Mouse (Mus musculus): Measurements from ENCODE around the gene Slc16a10.

Gene Slc16a10

GRCm38 (mm10) chr10:40068595-40068994 is 73.5 kb downstream of the Slc16a10 start:
- no peak for DNase-seq (ENCODE audit: low spot score in 2 of 2)

- no peak for DNase-seq (ENCODE audit: low spot score in 2 of 2)
These were observed 74.5 kb downstream of the Slc16a10 start for GRCm38 (mm10) chr10:40067529-40067928.

DNA sequence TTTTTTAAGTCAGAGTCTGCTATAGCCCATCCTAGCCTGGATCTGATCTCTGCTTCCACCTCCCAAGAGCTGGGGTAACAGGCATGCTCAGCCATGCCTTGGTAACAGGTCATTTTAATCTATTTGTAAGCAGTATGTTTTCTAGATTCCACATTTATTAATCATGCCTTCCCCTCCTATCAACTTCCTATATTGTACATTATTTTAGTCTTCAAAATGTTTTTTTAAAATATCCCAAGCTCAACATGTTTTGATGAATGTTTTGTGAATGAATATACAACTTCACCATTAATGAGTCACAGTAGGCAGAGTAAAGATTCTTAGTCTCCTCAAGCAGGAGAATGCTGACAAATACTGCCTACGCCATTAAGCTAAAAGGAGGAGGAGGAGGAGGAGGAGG is 75.0 kb downstream of the Slc16a10 start:
- DNase-seq (ENCODE audit: low spot score in 2 of 2), result no peak

DNA sequence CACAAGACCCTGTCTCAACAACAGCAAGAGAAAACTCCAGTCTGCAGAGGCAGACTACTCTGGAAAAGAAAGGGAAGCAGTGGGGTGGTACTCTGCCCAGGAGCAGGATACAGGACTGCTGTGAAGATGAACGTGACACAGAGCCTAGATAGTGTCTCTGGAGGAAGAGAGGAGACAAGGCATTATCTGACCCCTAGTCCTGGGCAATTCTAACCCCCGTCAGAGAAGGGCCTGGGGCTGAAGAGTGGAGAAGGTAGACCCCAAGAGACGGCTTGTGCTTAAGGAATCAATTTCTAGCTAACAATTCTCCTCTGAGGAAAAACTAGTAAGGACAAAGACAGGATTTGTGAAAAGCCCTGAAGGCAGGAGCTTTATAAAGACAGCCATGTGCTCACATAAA is 76.7 kb downstream of the Slc16a10 start:
- DNase-seq (ENCODE audit: low spot score in 2 of 2), result no peak

DNA sequence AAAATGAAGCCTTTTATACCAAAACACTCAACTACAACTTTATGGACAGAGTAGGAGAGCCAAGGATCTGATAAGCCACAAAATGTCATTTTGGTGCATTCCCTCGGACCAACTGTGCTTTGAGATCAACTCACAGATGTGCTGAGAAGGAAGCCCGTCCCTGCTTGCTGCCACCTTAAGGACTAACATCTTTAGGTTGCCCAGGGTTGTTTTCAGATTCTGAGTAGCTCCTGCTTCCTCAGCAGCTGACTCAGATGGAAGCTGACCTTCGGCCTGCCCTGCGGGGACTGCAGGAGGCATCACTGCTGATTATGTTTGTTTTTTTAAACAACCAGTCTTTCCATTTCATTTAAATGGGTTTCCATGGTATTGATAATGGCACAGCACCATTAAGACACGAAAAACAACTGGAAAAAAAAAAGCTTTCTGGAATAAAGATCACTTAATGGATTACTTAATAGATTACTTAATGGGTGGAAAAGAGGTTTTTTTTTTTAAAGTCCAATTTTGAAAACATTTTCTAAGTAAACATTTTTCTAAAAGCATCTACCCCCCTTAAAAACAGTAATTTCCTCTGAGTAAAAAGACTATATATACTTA is 78.7 kb downstream of the Slc16a10 start:
- DNase-seq (ENCODE audit: low spot score in 2 of 2), result no peak

DNA sequence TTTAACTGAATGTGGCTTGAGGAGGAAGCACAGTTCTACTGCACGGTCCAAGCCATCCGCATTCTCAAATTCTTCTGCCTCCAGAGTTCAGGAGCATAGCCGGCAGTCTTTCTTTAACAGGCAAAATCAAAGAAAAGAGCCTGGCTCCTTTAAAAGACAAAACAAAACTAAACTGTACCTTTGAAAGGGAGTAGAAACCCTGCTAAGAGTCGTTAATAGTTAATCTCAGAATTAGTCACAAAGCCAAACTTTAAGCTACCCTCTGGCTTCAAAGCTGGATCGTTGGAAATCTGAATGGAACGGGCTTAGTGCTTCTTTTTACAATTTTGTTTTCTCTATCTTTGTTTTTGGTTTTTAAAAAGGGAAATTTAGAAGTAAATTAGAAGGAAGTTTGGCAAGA is 79.2 kb downstream of the Slc16a10 start:
- no peak for DNase-seq (ENCODE audit: low spot score in 2 of 2)

DNA sequence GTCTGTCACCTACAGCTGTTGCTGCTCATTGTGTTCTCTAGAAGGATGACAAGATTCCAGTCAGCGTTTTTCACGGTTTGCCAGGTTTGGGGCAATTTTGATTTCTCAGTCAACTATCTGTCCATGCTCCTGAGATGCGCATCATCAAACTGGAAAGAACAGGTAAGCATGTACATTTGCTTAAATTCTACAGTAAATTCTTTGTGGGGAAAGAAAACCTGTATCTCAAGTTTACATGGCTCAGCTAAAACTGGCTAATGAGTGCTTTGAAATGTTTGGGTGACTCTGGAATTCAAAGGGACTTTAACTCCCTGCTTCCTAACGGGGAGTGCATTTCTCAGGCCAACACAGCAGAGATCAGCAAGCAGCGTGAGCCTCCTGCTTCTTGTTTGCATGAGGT is 80.1 kb downstream of the Slc16a10 start:
- no peak for DNase-seq (ENCODE audit: low spot score in 2 of 2)

DNA sequence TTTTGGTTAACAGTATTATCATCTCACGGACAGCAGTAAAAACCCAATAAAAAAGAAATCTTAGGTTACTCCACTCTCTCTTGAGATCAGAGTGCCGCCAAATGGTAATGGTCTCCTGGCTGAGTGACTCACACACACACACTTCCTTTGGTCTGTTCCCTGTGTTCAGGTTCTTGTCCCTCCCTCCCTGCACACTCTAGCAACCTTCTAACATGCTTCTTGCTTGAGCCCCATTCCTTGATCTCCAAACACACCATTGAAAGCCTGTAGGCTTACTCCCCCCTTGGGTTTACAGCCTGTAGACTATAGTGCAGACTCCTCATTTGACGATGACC is 83.3 kb downstream of the Slc16a10 start:
- DNase-seq (ENCODE audit: low spot score in 2 of 2), result no peak

DNA sequence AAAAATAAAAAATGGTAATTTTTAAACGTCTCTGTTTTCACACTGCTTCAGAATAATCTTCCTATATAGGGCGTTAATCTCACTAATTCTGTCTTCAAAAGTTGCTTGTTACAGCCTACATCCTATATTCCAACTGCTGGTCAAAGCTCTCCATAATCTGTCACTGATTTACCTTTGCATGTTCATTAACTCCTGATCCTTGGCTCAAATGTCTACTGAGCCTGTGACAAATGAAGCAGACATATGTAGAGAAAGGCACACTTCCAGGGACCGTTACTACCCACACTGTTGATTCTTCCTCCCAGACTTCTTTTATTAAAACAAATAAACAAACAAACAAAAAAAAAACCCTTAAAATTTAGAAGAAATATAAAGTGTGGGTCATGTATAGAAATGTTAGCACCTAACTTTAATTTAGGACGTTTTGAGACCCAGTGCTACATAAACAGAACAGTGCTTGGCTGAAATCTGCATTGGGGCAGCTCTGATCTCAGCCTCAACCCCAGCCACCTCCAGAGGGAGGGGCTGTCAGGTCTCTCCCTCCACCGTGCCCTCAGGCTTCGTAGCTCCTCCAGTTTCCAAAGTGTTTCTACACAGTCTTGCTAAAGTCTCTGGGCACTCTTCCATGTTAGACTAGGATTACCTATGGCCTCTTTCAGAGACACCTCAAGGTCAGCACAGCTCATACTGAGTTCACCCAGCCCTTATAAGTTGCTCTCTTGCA is 83.8 kb downstream of the Slc16a10 start:
- no peak for DNase-seq (ENCODE audit: low spot score in 2 of 2)

DNA sequence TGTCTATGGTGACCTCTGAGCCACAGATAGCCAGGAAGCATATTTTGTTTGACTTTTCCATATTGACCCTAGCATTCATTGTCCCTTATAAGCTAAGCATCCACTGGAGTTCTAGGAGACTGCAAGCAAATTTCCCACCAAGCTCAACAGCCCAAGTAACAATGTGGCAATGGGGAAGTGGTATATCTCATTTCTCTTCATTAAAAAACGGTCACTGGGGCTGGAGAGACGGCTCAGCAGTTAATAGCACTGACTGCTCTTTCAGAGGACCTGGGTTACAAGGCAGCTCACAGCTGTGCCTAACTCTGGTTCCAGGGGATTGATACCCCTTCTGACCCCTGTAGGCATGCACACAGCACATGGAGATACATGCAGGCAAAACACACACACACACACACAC is 84.4 kb downstream of the Slc16a10 start:
- DNase-seq (ENCODE audit: low spot score in 2 of 2), result no peak

DNA sequence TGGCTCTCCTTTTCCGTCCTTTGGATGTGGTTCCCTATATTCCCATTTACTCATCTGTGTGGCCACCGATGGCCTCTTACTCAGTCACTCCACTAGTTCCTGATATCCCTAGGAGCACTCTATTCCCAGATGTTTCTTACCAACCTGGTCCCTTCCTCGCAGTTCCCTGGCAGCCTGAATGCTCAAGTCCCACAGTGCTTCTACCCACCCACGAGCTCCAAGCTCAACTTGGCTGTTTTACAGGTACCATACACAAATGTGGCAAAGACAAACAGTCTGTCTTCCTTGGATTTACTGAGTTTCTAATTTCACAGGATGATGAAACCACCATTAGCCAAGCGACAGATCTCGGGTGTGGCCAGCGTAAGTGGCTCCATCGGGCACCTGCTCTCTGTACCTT is 87.6 kb downstream of the Slc16a10 start:
- DNase-seq (ENCODE audit: low spot score in 2 of 2), result peak in 1 of 2 experiments; percentile 44

DNA sequence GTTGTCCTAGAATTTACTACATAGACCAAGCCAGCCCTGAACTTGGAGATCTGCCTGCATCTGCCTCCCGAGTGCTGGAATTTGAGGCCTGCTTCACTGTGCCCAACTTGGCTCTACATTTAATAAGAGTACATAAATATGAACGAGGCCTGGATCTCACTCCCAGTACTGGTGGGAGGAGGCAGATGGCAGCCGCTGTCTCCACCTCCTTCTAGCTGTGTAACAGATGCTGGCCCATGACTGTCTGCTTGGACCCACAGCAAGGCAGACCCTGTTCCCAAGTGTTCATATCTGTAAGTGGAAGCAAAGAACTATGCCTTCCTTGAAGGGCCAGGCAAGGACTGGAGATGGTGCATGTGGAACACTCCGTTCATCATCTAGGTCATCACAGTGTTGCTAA is 88.2 kb downstream of the Slc16a10 start:
- peak; percentile 21 to 42 for DNase-seq (ENCODE audit: low spot score in 2 of 2)

DNA sequence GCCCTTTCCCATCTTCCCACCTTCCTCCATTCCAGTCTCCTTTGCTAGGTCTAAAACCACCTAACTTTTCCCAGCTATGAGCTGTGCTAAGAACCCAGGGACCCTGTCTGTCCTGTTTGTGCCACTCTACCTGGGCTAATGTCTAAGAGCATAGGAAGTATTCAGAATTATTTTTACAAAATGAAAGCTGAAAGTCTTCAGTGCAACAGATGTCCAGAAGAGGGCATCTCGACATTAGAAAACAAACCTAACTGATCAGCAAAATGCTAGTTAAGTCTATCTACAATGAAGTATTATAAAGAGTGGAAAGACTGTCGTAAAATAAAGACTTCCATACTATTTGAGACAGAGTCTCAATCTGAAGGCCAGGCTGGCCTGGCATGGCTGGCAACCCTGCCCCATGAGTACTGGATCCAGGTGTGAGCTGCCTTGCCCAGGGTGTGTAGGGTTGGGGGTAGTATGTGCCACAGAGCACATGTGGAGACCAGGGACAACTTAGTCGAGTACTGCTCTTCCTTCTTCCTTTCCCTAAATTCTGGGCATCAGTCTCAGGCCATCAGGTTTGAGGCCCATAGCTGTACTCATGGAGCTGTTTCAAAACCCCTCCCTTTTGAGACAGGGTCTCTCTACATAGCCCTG is 88.7 kb downstream of the Slc16a10 start:
- peak in 1 of 2 experiments; percentile 38 for DNase-seq (ENCODE audit: low spot score in 2 of 2)

DNA sequence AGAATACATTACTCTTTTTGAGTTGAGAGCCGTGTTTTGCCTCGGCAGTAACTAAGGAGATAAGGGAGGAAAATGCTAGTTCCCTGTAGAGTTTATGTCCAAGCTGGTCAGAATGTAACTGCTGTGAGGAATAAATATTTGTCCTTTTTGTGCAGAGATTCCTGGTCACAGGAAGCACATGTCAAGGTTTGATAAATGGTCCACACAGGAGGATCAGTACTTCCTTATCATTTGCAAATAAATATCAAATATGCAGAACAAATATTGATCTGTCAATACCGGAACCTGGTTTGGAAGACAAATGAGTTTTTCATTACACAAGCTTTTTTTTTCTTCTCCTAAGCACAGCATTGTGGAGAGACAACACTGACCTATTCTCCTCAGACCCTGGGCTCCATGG is 90.1 kb downstream of the Slc16a10 start:
- DNase-seq (ENCODE audit: low spot score in 2 of 2), result no peak

GRCm38 (mm10) chr10:40050763-40051162 is 91.3 kb downstream of the Slc16a10 start:
- DNase-seq (ENCODE audit: low spot score in 2 of 2), result no peak

GRCm38 (mm10) chr10:40041339-40041738 is 100.7 kb downstream of the Slc16a10 start:
- no peak for DNase-seq (ENCODE audit: low spot score in 2 of 2)

- DNase-seq (ENCODE audit: low spot score in 2 of 2), result peak; percentile 56 to 66
These were observed 105.1 kb downstream of the Slc16a10 start for GRCm38 (mm10) chr10:40036686-40037560.

- DNase-seq (ENCODE audit: low spot score in 2 of 2), result no peak
These were observed 107.1 kb downstream of the Slc16a10 start for GRCm38 (mm10) chr10:40034956-40035355.

- DNase-seq (ENCODE audit: low spot score in 2 of 2), result no peak
These were observed 109.2 kb downstream of the Slc16a10 start for GRCm38 (mm10) chr10:40032897-40033296.

- DNase-seq (ENCODE audit: low spot score in 2 of 2), result no peak
These were observed 111.3 kb downstream of the Slc16a10 start for GRCm38 (mm10) chr10:40030716-40031115.

DNA sequence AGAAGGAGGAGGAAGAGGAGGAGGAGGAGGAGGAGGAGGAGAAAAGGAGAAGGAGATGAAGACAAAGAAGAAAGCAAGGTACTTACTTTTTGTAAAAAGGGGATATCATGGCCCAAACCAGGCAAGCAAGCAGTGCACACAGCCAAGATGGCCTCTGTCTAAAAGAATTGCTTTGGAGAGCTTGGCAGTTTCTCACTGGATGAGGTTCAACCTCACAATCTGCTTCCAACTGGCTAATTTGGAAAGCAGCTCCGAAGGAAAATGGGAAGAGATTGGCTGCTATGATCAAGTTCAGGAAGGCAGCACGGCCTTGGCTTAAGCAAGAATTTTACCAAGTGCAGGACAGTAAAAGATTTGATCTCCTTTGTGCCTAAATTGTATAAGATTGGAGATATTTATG is 112.4 kb downstream of the Slc16a10 start:
- no peak for DNase-seq (ENCODE audit: low spot score in 2 of 2)

GRCm38 (mm10) chr10:40028091-40028490 is 114.0 kb downstream of the Slc16a10 start:
- no peak for DNase-seq (ENCODE audit: low spot score in 2 of 2)

Data from right cerebral cortex, adult 2 months (tissue).